Mouse (Mus musculus) hindbrain, embryonic 16.5 days (tissue): ENCODE measurements around the gene Ttyh3. TPM values are rescaled to one million over a fixed set of nuclear protein-coding genes. Genes with fewer than 3 reads are reported as not detected.
A peak's percentile ranks its signal among the peaks of the same experiment; 100 is the strongest.

Experiments
- ATAC-seq: fragments of 200-750 bp; cut with Nextera tagmentation; 2 replicates; pipeline ENCODE4 v1.8.0; 2017; ENCODE audit warnings: moderate TSS enrichment, moderate library complexity
- H3K27ac ChIP-seq: fragments of 300-500 bp; sonication (generic); 2 replicates; pipeline ENCODE4 v1.5.1; 2014; ENCODE audit warnings: low read depth, mild to moderate bottlenecking, control low read depth, low read length, moderate library complexity
- H3K27me3 ChIP-seq: fragments of 300-500 bp; sonication (generic); replicated peaks from 2 replicates; pipeline ENCODE4 v1.6.1; 2014; ENCODE audit warnings: low read length; ENCODE audit not compliant: control insufficient read depth, insufficient read depth
- H3K36me3 ChIP-seq: fragments of 300-500 bp; sonication (generic); 2 replicates; pipeline ENCODE4 v1.6.1; 2014; ENCODE audit warnings: mild to moderate bottlenecking, low read length, moderate library complexity, mixed read lengths; ENCODE audit not compliant: control insufficient read depth, insufficient read depth
- H3K4me1 ChIP-seq: fragments of 300-500 bp; sonication (generic); 2 replicates; pipeline ENCODE4 v1.6.1; 2014; ENCODE audit warnings: low read depth, low read length; ENCODE audit not compliant: control insufficient read depth, insufficient read depth
- H3K4me2 ChIP-seq: fragments of 300-500 bp; sonication (generic); 2 replicates; pipeline ENCODE4 v1.6.1; 2014; ENCODE audit warnings: mild to moderate bottlenecking, low read length, control low read depth, moderate library complexity
- H3K4me3 ChIP-seq: fragments of 300-500 bp; sonication (generic); 2 replicates; pipeline ENCODE4 v1.5.1; 2014; ENCODE audit warnings: mild to moderate bottlenecking, low read length, control low read depth, moderate library complexity
- H3K9ac ChIP-seq: fragments of 300-500 bp; sonication (generic); 2 replicates; pipeline ENCODE4 v1.6.1; 2014; ENCODE audit warnings: low read depth, mild to moderate bottlenecking, control low read depth, low read length, moderate library complexity
- H3K9me3 ChIP-seq: fragments of 300-500 bp; sonication (generic); 2 replicates; pipeline ENCODE4 v1.6.1; 2014; ENCODE audit warnings: mild to moderate bottlenecking, low read length, moderate library complexity; ENCODE audit not compliant: control insufficient read depth
- WGBS: fragments of 180-500 bp; shearing (Covaris S2); extraction: QIAGEN DNeasy Blood & Tissue Kit; methylation state at CpG from one replicate; pipeline ENCODE4 v1.1.7; 2014; 5-methylcytosine and 5-hydroxymethylcytosine counted together
- polyA plus RNA-seq: library from polyadenylated mRNA; unstranded; fragments of >200 nt; fragmentation: Nextera tagmentation; extraction: Ambion mirVana; gene quantifications from 2 replicates; pipeline ENCODE4 v1.2.1, GENCODE M21; 2015

The Ttyh3 gene
- polyA plus RNA-seq, 1 experiment from 2014 or later = 56.0 TPM

GRCm38 (mm10) chr5:140624238-140624637 is 24.6 kb downstream of the Ttyh3 start:
- Histone ChIP-seq H3K27ac (no peak overlapping the region), H3K36me3 (peaks cover 59% of the 10 kb centered on the region), H3K4me3 (no peak overlapping the region), H3K9me3 (no peaks in the 10 kb centered on the region; the same call in 1 of the 2 replicates), H3K27me3 (no peaks in the 10 kb centered on the region), H3K4me2 (no peak overlapping the region), H3K9ac (no peak overlapping the region), H3K4me1 (peaks cover 2% of the 10 kb centered on the region; the same call in 1 of the 2 replicates)
- WGBS = 91% methylated on average over 5 of the region's 5 CpGs
- ATAC-seq = no peak

- Histone ChIP-seq H3K36me3 (peaks cover 54% of the 10 kb centered on the region), H3K4me1 (peaks cover 2% of the 10 kb centered on the region; the same call in 1 of the 2 replicates), H3K4me2 (no peak overlapping the region), H3K9ac (no peak overlapping the region), H3K27me3 (no peaks in the 10 kb centered on the region), H3K4me3 (no peak overlapping the region), H3K27ac (no peak overlapping the region), H3K9me3 (no peaks in the 10 kb centered on the region; the same call in 1 of the 2 replicates)
- no peak for ATAC-seq
- 84% methylated on average over 4 of the region's 4 CpGs for WGBS
These were observed 25.0 kb downstream of the Ttyh3 start for GRCm38 (mm10) chr5:140623791-140624190.

GRCm38 (mm10) chr5:140622978-140623670 is 25.7 kb downstream of the Ttyh3 start:
- Histone ChIP-seq H3K27me3 (no peaks in the 10 kb centered on the region), H3K4me2 (no peak overlapping the region), H3K4me1 (peaks cover 2% of the 10 kb centered on the region; the same call in 1 of the 2 replicates), H3K9me3 (no peaks in the 10 kb centered on the region; the same call in 1 of the 2 replicates), H3K27ac (no peak overlapping the region), H3K9ac (no peak overlapping the region), H3K4me3 (no peak overlapping the region), H3K36me3 (peaks cover 48% of the 10 kb centered on the region)
- WGBS = 94% methylated on average over 23 of the region's 23 CpGs
- ATAC-seq = no peak

GRCm38 (mm10) chr5:140621517-140621916 is 27.3 kb downstream of the Ttyh3 start:
- peaks cover 33% of the 10 kb centered on the region for H3K36me3 ChIP-seq
- WGBS = 60% methylated on average over 10 of the region's 10 CpGs

GRCm38 (mm10) chr5:140621092-140621491 is 27.7 kb downstream of the Ttyh3 start:
- Histone ChIP-seq H3K9me3 (no peaks in the 10 kb centered on the region), H3K9ac (no peak overlapping the region), H3K4me3 (no peak overlapping the region), H3K27me3 (no peaks in the 10 kb centered on the region), H3K36me3 (peaks cover 29% of the 10 kb centered on the region), H3K27ac (peak overlapping the region; percentile 66; the same call in 1 of the 2 replicates), H3K4me1 (peaks cover 2% of the 10 kb centered on the region; the same call in 1 of the 2 replicates), H3K4me2 (no peak overlapping the region)
- no peak for ATAC-seq
- 66% methylated on average over 9 of the region's 9 CpGs for WGBS

More at GRCm38 (mm10) chr5:140621517-140621916, 27.3 kb downstream of the Ttyh3 start:
- no peak for ATAC-seq
- Histone ChIP-seq H3K9ac (no peak overlapping the region), H3K27ac (peak overlapping the region; percentile 66; the same call in 1 of the 2 replicates), H3K27me3 (no peaks in the 10 kb centered on the region), H3K9me3 (no peaks in the 10 kb centered on the region), H3K4me2 (no peak overlapping the region), H3K4me3 (no peak overlapping the region), H3K4me1 (peaks cover 2% of the 10 kb centered on the region; the same call in 1 of the 2 replicates)

- peak; percentile 29 for ATAC-seq
- Histone ChIP-seq H3K9ac (no peak overlapping the region), H3K4me3 (no peak overlapping the region), H3K9me3 (no peaks in the 10 kb centered on the region), H3K36me3 (peaks cover 25% of the 10 kb centered on the region), H3K27me3 (no peaks in the 10 kb centered on the region), H3K27ac (peak overlapping the region; percentile 32; the same call in 1 of the 2 replicates), H3K4me2 (no peak overlapping the region), H3K4me1 (peaks cover 2% of the 10 kb centered on the region; the same call in 1 of the 2 replicates)
- WGBS = 46% methylated on average over 7 of the region's 7 CpGs
These were observed 28.7 kb downstream of the Ttyh3 start for GRCm38 (mm10) chr5:140619895-140620736.

GRCm38 (mm10) chr5:140619151-140619771 is 29.6 kb downstream of the Ttyh3 start:
- Histone ChIP-seq H3K9ac (no peak overlapping the region), H3K36me3 (peaks cover 17% of the 10 kb centered on the region), H3K4me2 (no peak overlapping the region), H3K4me1 (peaks cover 2% of the 10 kb centered on the region; the same call in 1 of the 2 replicates), H3K27ac (peak overlapping the region; percentile 32; the same call in 1 of the 2 replicates), H3K4me3 (no peak overlapping the region), H3K27me3 (no peaks in the 10 kb centered on the region), H3K9me3 (no peaks in the 10 kb centered on the region)
- ATAC-seq = no peak
- 20% methylated on average over 6 of the region's 6 CpGs for WGBS

GRCm38 (mm10) chr5:140617714-140618113 is 31.1 kb downstream of the Ttyh3 start:
- H3K4me3 ChIP-seq = no peak overlapping the region
- H3K9ac ChIP-seq = no peak overlapping the region
- H3K9me3 ChIP-seq = no peaks in the 10 kb centered on the region
- peaks cover 8% of the 10 kb centered on the region for H3K36me3 ChIP-seq
- peaks cover 2% of the 10 kb centered on the region; the same call in 1 of the 2 replicates for H3K4me1 ChIP-seq
- WGBS = 88% methylated on average over 5 of the region's 5 CpGs
- H3K27ac ChIP-seq = no peak overlapping the region
- no peak for ATAC-seq
- H3K4me2 ChIP-seq = no peak overlapping the region
- H3K27me3 ChIP-seq = no peaks in the 10 kb centered on the region
